Mouse (Mus musculus) limb, embryonic 11.5 days (tissue): ENCODE data around the gene Hoxb5. TPM values are rescaled to one million over a fixed set of nuclear protein-coding genes. Genes with fewer than 3 reads are reported as not detected.

Experiments
- ATAC-seq: fragments of 200-750 bp; cut with Nextera tagmentation; 2 replicates; pipeline ENCODE4 v1.8.0; 2017; ENCODE audit warnings: low read depth; ENCODE audit not compliant: insufficient number of reproducible peaks, low FRiP score, low TSS enrichment
- DNase-seq: peaks from one replicate; pipeline ENCODE4 v3.0.0-alpha.2; 2015; ENCODE audit warnings: low spot score
- H3K27ac ChIP-seq: fragments of 300-500 bp; sonication (generic); replicated peaks from 2 replicates; pipeline ENCODE4 v1.5.1; 2014; ENCODE audit warnings: low read depth, mild to moderate bottlenecking, low read length
- H3K27me3 ChIP-seq: fragments of 300-500 bp; sonication (generic); 2 replicates; pipeline ENCODE4 v1.6.1; 2014; ENCODE audit warnings: mild to moderate bottlenecking, low read length, mixed read lengths; ENCODE audit not compliant: control insufficient read depth, insufficient read depth
- H3K36me3 ChIP-seq: fragments of 300-500 bp; sonication (generic); 2 replicates; pipeline ENCODE4 v1.6.1; 2014; ENCODE audit warnings: mild to moderate bottlenecking, low read length, moderate library complexity, mixed read lengths; ENCODE audit not compliant: control insufficient read depth, insufficient read depth
- H3K4me1 ChIP-seq: fragments of 300-500 bp; sonication (generic); 2 replicates; pipeline ENCODE4 v1.6.1; 2014; ENCODE audit warnings: low read length, mixed read lengths; ENCODE audit not compliant: control insufficient read depth, insufficient read depth
- H3K4me2 ChIP-seq: fragments of 300-500 bp; sonication (generic); 2 replicates; pipeline ENCODE4 v1.6.1; 2014; ENCODE audit warnings: low read depth, mild to moderate bottlenecking, moderate library complexity; ENCODE audit not compliant: severe bottlenecking
- H3K4me3 ChIP-seq: fragments of 300-500 bp; sonication (generic); 2 replicates; pipeline ENCODE4 v1.5.1; 2014; ENCODE audit warnings: low read depth, low read length
- H3K9ac ChIP-seq: fragments of 300-500 bp; sonication (generic); 2 replicates; pipeline ENCODE4 v1.6.1; 2014; ENCODE audit warnings: mild to moderate bottlenecking, low read length
- H3K9me3 ChIP-seq: fragments of 300-500 bp; sonication (generic); 2 replicates; pipeline ENCODE4 v1.6.1; 2016; ENCODE audit warnings: low read length; ENCODE audit not compliant: control insufficient read depth
- WGBS: fragments of 180-500 bp; shearing (Covaris S2); extraction: QIAGEN DNeasy Blood & Tissue Kit; methylation state at CpG from one replicate; pipeline ENCODE4 v1.1.7; 2014; 5-methylcytosine and 5-hydroxymethylcytosine counted together
- polyA plus RNA-seq: library from polyadenylated mRNA; unstranded; fragments of >200 nt; fragmentation: Nextera tagmentation; extraction: Ambion mirVana; gene quantifications from 2 replicates; pipeline ENCODE4 v1.2.1, GENCODE M21; 2014

The Hoxb5 gene
- polyA plus RNA-seq, 1 experiment from 2014 or later = 2.1 TPM

DNA sequence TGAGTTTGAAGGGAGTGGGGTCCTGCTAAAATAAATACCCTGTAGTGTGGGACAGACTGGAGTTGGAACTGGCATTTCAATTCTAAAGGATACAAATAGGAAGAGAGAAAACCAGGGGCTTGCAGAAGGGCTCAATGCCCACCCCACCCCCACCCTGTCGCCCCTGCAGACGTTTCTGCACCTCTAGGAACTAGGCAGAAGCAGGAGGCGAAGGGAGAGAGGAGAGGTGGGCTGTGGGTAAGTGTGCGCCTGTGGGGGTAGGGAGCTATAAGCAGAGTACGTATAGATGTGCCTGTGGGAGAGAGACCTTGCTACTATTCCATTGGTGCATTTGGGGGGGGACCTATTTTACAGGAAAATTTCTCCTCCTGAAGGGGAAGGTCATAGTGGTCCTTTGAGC lies 24.6 kb downstream of the Hoxb5 start:
- no peak for ATAC-seq
- whole genome bisulfite sequencing = 15% methylated on average over 5 of the region's 5 CpGs

DNA sequence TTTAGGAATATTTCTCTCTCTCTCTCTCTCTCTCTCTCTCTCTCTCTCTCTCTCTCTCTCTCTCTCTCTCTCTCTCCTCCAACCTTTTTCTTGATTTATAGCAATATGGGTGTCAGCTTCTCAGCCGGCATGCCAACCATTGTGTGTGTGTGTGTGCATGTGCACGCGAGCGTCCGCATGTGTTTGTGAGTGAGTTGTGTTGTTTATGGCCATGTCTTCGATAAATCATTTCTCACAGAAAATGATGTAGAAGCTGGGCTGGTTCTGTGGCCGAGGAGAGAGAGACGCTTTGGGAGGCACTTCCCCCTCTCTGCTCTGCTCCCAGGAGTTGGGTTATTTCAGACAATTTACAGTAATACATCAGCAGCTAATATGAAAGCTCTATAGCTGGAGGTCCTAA lies 25.5 kb downstream of the Hoxb5 start:
- peaks cover 95% of the 10 kb centered on the region for H3K27me3 ChIP-seq
- no peak overlapping the region for H3K4me3 ChIP-seq
- no peak overlapping the region for H3K27ac ChIP-seq
- H3K4me1 ChIP-seq = peaks cover 22% of the 10 kb centered on the region
- no peak overlapping the region for H3K4me2 ChIP-seq
- ATAC-seq (no peak), DNase-seq (no peak)
- H3K9me3 ChIP-seq = no peaks in the 10 kb centered on the region
- no peak overlapping the region for H3K9ac ChIP-seq
- no peaks in the 10 kb centered on the region for H3K36me3 ChIP-seq
- 12% methylated on average over 8 of the region's 8 CpGs for WGBS

More for the DNA sequence above, 24.6 kb downstream of the Hoxb5 start:
- Histone ChIP-seq H3K4me1 (peaks cover 17% of the 10 kb centered on the region), H3K27ac (no peak overlapping the region), H3K27me3 (peaks cover 93% of the 10 kb centered on the region), H3K36me3 (no peaks in the 10 kb centered on the region), H3K9ac (no peak overlapping the region), H3K4me3 (no peak overlapping the region), H3K4me2 (no peak overlapping the region), H3K9me3 (no peaks in the 10 kb centered on the region)
- no peak for DNase-seq

DNA sequence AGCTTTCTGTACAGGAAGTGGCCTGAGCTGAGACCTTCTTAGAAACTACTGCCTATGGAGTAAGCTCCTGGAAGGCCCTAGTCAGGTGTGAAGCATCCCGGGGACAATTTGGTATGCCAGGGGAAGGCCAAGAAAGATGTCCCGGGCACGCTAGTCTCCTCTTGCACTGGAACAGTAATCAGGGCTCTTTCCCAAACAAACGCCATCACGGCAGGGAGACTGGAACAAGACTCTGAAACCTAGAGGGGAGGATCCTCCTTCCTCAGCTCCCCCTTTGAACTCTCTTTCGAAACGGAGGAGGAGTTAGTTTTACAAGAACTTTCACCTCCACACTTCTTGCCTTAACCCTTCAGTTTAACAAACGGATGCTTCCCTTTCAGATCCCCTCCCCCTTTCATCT lies 29.0 kb downstream of the Hoxb5 start:
- peaks cover 97% of the 10 kb centered on the region for H3K27me3 ChIP-seq
- H3K4me3 ChIP-seq = peak overlapping the region; percentile 37; the same call in 1 of the 2 replicates
- H3K4me2 ChIP-seq = peak overlapping the region; percentile 3; the same call in 1 of the 2 replicates
- no peak for DNase-seq
- peaks cover 15% of the 10 kb centered on the region for H3K4me1 ChIP-seq
- no peak overlapping the region for H3K9ac ChIP-seq
- WGBS = 1% methylated on average over 8 of the region's 8 CpGs
- H3K36me3 ChIP-seq = no peaks in the 10 kb centered on the region
- H3K9me3 ChIP-seq = no peaks in the 10 kb centered on the region
- ATAC-seq = no peak
- H3K27ac ChIP-seq = no peak overlapping the region

DNA sequence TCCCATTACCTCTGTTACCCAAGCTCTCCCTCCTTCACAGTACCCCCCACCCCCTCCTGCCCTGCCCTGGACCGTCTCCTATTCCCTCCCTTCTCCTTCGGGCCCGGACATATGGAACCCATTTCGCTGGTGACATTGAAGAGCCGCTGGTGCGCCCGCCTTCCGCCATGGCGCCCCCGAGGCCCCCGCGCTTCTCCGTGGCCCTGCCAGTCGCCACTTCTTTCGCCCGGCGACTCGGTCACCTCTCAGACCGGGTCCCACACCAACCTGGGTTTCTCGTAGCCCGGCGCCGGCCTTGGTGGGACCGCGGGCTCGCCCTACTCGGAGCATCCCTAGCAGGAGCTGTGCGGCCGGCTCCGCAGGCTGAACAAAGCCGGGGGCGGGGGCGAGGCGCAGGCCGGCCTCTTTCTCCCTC lies 29.5 kb downstream of the Hoxb5 start:
- H3K36me3 ChIP-seq = no peaks in the 10 kb centered on the region
- WGBS = under 1% methylated on average over 33 of the region's 35 CpGs
- no peak for ATAC-seq
- H3K4me2 ChIP-seq = peak overlapping the region; percentile 57
- peaks cover 97% of the 10 kb centered on the region for H3K27me3 ChIP-seq
- no peaks in the 10 kb centered on the region for H3K9me3 ChIP-seq
- peak overlapping the region; percentile 37 for H3K4me3 ChIP-seq
- H3K4me1 ChIP-seq = peaks cover 15% of the 10 kb centered on the region
- H3K9ac ChIP-seq = peak overlapping the region; percentile 71
- peak; percentile 76 for DNase-seq
- peak overlapping the region; percentile 65 for H3K27ac ChIP-seq

DNA sequence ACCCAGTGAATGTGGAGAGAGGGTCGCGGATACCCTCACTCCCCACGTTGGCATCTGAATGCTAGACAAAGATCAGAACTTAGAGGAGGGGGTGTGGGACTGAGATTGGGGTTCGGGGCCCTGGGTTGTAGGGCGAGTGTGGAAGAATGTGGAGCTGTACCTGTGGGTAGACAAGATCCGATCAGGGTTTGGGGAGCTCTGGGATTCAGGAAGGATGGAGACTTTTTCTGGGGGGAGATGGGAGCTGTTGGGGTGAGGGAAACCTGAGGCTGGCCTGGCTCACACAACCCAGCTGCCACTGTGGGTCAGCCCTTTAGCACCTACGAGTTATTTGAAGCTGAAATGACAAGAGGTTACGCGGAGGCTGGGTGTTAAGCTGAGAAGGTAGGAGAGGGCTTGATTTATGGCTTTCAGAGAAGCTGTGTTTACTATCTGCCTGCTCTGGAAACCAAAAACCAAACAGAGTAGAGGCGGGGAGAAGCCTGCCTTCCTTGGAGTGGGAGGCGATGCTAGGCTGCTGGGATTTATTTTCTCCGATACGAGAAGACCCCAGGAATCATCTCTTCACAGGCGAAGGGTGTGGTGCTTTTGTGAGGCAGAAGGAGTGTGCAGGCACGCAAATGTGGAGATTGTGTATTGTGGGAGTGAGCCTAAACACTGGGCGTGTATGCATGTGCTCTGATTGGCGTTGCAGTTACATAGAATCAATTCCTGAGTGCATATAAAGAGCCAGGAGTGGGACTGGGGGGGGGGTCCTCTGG lies 30.3 kb downstream of the Hoxb5 start:
- H3K27me3 ChIP-seq = peaks cover 97% of the 10 kb centered on the region
- H3K36me3 ChIP-seq = no peaks in the 10 kb centered on the region
- peak overlapping the region; percentile 65 for H3K27ac ChIP-seq
- H3K4me1 ChIP-seq = peaks cover 15% of the 10 kb centered on the region
- peak overlapping the region; percentile 57 for H3K4me2 ChIP-seq
- ATAC-seq (no peak), DNase-seq (no peak)
- peak overlapping the region; percentile 71 for H3K9ac ChIP-seq
- 4% methylated on average over 17 of the region's 17 CpGs for WGBS
- H3K4me3 ChIP-seq = peak overlapping the region; percentile 37
- H3K9me3 ChIP-seq = no peaks in the 10 kb centered on the region

DNA sequence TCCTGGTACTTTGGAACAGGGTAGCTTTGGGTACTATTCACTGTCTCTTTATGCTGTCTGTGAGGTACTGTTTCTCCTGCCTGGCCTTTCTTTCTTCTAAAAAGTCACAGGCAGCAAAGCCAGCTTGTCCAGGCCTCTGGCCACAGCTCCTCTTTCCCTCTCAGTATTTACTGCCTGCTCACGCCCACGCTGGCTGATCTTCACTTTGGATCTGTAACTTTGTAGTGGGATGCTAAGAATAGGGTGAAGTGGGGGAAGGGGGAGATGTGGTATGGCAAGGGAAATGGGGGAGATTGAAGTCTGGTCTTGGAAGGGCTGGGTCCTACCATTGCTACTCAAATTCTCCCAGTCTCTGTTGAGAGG lies 30.8 kb downstream of the Hoxb5 start:
- no peaks in the 10 kb centered on the region for H3K36me3 ChIP-seq
- no peaks in the 10 kb centered on the region for H3K9me3 ChIP-seq
- H3K9ac ChIP-seq = no peak overlapping the region
- H3K27ac ChIP-seq = 0 out of 2 replicates have a peak overlapping the region, but pooled peaks have one; percentile 54
- DNase-seq (no peak), ATAC-seq (no peak)
- H3K4me3 ChIP-seq = peak overlapping the region; percentile 37; the same call in 1 of the 2 replicates
- WGBS = 6% methylated on average over 2 of the region's 2 CpGs
- peaks cover 15% of the 10 kb centered on the region for H3K4me1 ChIP-seq
- H3K27me3 ChIP-seq = peaks cover 97% of the 10 kb centered on the region
- peak overlapping the region; percentile 33; the same call in 1 of the 2 replicates for H3K4me2 ChIP-seq

DNA sequence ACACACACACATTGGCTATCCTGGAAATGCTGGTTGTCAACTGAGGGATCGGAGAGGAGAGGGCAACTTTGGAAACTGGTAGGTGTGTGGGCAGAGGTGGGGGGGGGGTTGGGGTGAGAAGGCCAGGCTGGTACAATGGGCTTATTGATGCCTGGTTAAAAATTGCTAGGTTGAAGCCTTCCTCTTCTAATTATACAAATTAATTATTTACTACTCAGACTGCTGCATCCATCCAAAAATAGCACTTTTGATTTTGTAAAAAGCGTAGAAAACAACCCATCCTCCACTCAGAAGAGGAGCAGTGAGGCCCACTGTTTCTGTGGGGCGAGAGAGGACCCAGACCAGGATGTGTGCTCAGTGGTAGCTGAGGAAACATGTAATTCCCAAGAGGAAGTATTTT lies 31.9 kb downstream of the Hoxb5 start:
- peaks cover 98% of the 10 kb centered on the region for H3K27me3 ChIP-seq
- no peak overlapping the region for H3K9ac ChIP-seq
- H3K27ac ChIP-seq = no peak overlapping the region
- H3K36me3 ChIP-seq = no peaks in the 10 kb centered on the region
- DNase-seq (no peak), ATAC-seq (no peak)
- no peak overlapping the region for H3K4me3 ChIP-seq
- no peaks in the 10 kb centered on the region for H3K9me3 ChIP-seq
- peaks cover 15% of the 10 kb centered on the region for H3K4me1 ChIP-seq
- no peak overlapping the region for H3K4me2 ChIP-seq
- 63% methylated on average over 3 of the region's 3 CpGs for WGBS

DNA sequence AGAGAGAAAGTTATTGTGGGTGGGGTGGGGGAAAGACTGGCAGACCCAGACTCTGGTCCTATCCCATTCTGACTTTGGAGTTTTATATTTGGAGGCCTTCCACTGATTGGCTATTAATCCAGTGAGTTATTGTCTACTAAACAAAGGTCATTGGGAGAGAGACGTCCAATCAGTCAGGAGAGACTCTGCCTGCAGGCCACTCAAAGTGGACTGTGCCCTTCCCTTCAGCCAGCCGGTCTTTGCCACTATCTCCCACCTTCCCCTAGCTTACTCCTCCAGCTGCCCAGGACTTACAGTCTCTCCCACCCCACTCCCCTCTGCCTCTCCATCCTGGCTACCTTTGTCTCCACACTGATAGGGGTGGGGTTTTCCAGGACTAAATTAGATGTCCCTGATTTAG lies 33.5 kb downstream of the Hoxb5 start:
- H3K9me3 ChIP-seq = no peaks in the 10 kb centered on the region
- no peaks in the 10 kb centered on the region for H3K36me3 ChIP-seq
- 2% methylated on average over 2 of the region's 2 CpGs for WGBS
- DNase-seq = no peak
- peaks cover 95% of the 10 kb centered on the region for H3K27me3 ChIP-seq
- ATAC-seq = no peak
- H3K4me2 ChIP-seq = no peak overlapping the region
- peaks cover 22% of the 10 kb centered on the region for H3K4me1 ChIP-seq
- H3K9ac ChIP-seq = no peak overlapping the region
- no peak overlapping the region for H3K27ac ChIP-seq
- H3K4me3 ChIP-seq = no peak overlapping the region
